Mouse (Mus musculus) midbrain, embryonic 16.5 days (tissue): ENCODE measurements around the gene Cbarp. TPM values are rescaled to one million over a fixed set of nuclear protein-coding genes. Genes with fewer than 3 reads are reported as not detected.

Source experiments
- ATAC-seq: fragments of 200-750 bp; cut with Nextera tagmentation; 2 replicates; pipeline ENCODE4 v1.8.0; 2017; ENCODE audit warnings: moderate TSS enrichment
- H3K27ac ChIP-seq: fragments of 300-500 bp; sonication (generic); 2 replicates; pipeline ENCODE4 v1.5.1; 2014; ENCODE audit warnings: mild to moderate bottlenecking, low read length, mixed read lengths
- H3K27me3 ChIP-seq: fragments of 300-500 bp; sonication (generic); 2 replicates; pipeline ENCODE4 v1.6.1; 2014; ENCODE audit warnings: low read depth, low read length, mixed read lengths; ENCODE audit not compliant: control insufficient read depth, insufficient read depth
- H3K36me3 ChIP-seq: fragments of 300-500 bp; sonication (generic); 2 replicates; pipeline ENCODE4 v1.6.1; 2014; ENCODE audit warnings: mild to moderate bottlenecking, low read length, moderate library complexity, mixed read lengths; ENCODE audit not compliant: control insufficient read depth, insufficient read depth
- H3K4me1 ChIP-seq: fragments of 300-500 bp; sonication (generic); 2 replicates; pipeline ENCODE4 v1.6.1; 2014; ENCODE audit warnings: mild to moderate bottlenecking, low read length, mixed read lengths; ENCODE audit not compliant: control insufficient read depth, insufficient read depth
- H3K4me2 ChIP-seq: fragments of 300-500 bp; sonication (generic); 2 replicates; pipeline ENCODE4 v1.6.1; 2014; ENCODE audit warnings: mild to moderate bottlenecking, low read length, mixed read lengths
- H3K4me3 ChIP-seq: fragments of 300-500 bp; sonication (generic); 2 replicates; pipeline ENCODE4 v1.5.1; 2014; ENCODE audit warnings: low read depth, mild to moderate bottlenecking, low read length, moderate library complexity, mixed read lengths
- H3K9ac ChIP-seq: fragments of 300-500 bp; sonication (generic); 2 replicates; pipeline ENCODE4 v1.6.1; 2014; ENCODE audit warnings: low read depth, low read length, mixed read lengths
- H3K9me3 ChIP-seq: fragments of 300-500 bp; sonication (generic); replicated peaks from 2 replicates; pipeline ENCODE4 v1.6.1; 2014; ENCODE audit warnings: mild to moderate bottlenecking, low read length, mixed read lengths; ENCODE audit not compliant: control insufficient read depth, poor library complexity, severe bottlenecking
- WGBS: fragments of 180-500 bp; shearing (Covaris S2); extraction: QIAGEN DNeasy Blood & Tissue Kit; methylation state at CpG from one replicate; pipeline ENCODE4 v1.1.7; 2014; 5-methylcytosine and 5-hydroxymethylcytosine counted together
- polyA plus RNA-seq: library from polyadenylated mRNA; unstranded; fragments of >200 nt; fragmentation: Nextera tagmentation; extraction: Ambion mirVana; gene quantifications from 2 replicates; pipeline ENCODE4 v1.2.1, GENCODE M21; 2015

The Cbarp gene
- 70.3 and 81.6 TPM in 2 replicates for polyA plus RNA-seq

GRCm38 (mm10) chr10:80140666-80141035 is at the start of gene Cbarp:
TSS of gene Cbarp (minus strand) at chr10:80140835.
- H3K4me2 ChIP-seq = peak within 1 kb of the TSS; percentile 97
- 66% methylated on average over 10 of the region's 10 CpGs for WGBS
- H3K27ac ChIP-seq = peak within 1 kb of the TSS; percentile 96
- no peak for ATAC-seq
- peak within 1 kb of the TSS; percentile 36 for H3K9ac ChIP-seq
- peak within 1 kb of the TSS; percentile 81 for H3K4me3 ChIP-seq
- H3K27me3 ChIP-seq = no peaks in the 10 kb centered on the region
- peaks cover 17% of the 10 kb centered on the region; the same call in 1 of the 2 replicates for H3K36me3 ChIP-seq
- peaks cover 34% of the 10 kb centered on the region for H3K4me1 ChIP-seq
- no peaks in the 10 kb centered on the region for H3K9me3 ChIP-seq

GRCm38 (mm10) chr10:80189999-80190398 is 49.4 kb upstream of the Cbarp start:
- peak overlapping the region; percentile 82 for H3K27ac ChIP-seq
- 5% methylated on average over 21 of the region's 21 CpGs for WGBS
- H3K9ac ChIP-seq = peak overlapping the region; percentile 78
- no peaks in the 10 kb centered on the region for H3K9me3 ChIP-seq
- peak overlapping the region; percentile 66 for H3K4me2 ChIP-seq
- no peaks in the 10 kb centered on the region for H3K27me3 ChIP-seq
- H3K4me1 ChIP-seq = peaks cover 13% of the 10 kb centered on the region
- H3K36me3 ChIP-seq = peaks cover 14% of the 10 kb centered on the region
- ATAC-seq = peak; percentile 2; the same call in 1 of the 2 replicates
- peak overlapping the region; percentile 35 for H3K4me3 ChIP-seq

GRCm38 (mm10) chr10:80188453-80189024 is 47.9 kb upstream of the Cbarp start:
- WGBS = 49% methylated on average over 15 of the region's 15 CpGs
- Histone ChIP-seq H3K9me3 (no peaks in the 10 kb centered on the region), H3K27ac (peak overlapping the region; percentile 70), H3K36me3 (peaks cover 14% of the 10 kb centered on the region), H3K4me3 (no peak overlapping the region), H3K27me3 (no peaks in the 10 kb centered on the region), H3K4me1 (peaks cover 13% of the 10 kb centered on the region), H3K9ac (0 out of 2 replicates have a peak overlapping the region, but pooled peaks have one; percentile 6), H3K4me2 (no peak overlapping the region)
- no peak for ATAC-seq

GRCm38 (mm10) chr10:80187739-80188138 is 47.1 kb upstream of the Cbarp start:
- Histone ChIP-seq H3K4me3 (no peak overlapping the region), H3K27me3 (no peaks in the 10 kb centered on the region), H3K4me2 (no peak overlapping the region), H3K27ac (no peak overlapping the region), H3K9me3 (no peaks in the 10 kb centered on the region), H3K4me1 (peaks cover 13% of the 10 kb centered on the region), H3K9ac (no peak overlapping the region), H3K36me3 (peaks cover 14% of the 10 kb centered on the region)
- WGBS = 71% methylated on average over 10 of the region's 10 CpGs
- no peak for ATAC-seq

GRCm38 (mm10) chr10:80186649-80187048 is 46.0 kb upstream of the Cbarp start:
- H3K4me3 ChIP-seq = no peak overlapping the region
- no peaks in the 10 kb centered on the region for H3K27me3 ChIP-seq
- no peak for ATAC-seq
- peaks cover 15% of the 10 kb centered on the region for H3K4me1 ChIP-seq
- H3K9ac ChIP-seq = no peak overlapping the region
- no peaks in the 10 kb centered on the region for H3K9me3 ChIP-seq
- 39% methylated on average over 27 of the region's 27 CpGs for WGBS
- peaks cover 14% of the 10 kb centered on the region for H3K36me3 ChIP-seq
- H3K4me2 ChIP-seq = no peak overlapping the region
- H3K27ac ChIP-seq = no peak overlapping the region

GRCm38 (mm10) chr10:80182547-80182946 is 41.9 kb upstream of the Cbarp start:
- H3K27ac ChIP-seq = peak overlapping the region; percentile 17
- WGBS = 78% methylated on average over 7 of the region's 7 CpGs
- H3K4me3 ChIP-seq = peak overlapping the region; percentile 87
- peaks cover 4% of the 10 kb centered on the region; the same call in 1 of the 2 replicates for H3K36me3 ChIP-seq
- H3K4me2 ChIP-seq = peak overlapping the region; percentile 86
- H3K27me3 ChIP-seq = no peaks in the 10 kb centered on the region
- no peaks in the 10 kb centered on the region for H3K9me3 ChIP-seq
- H3K4me1 ChIP-seq = peaks cover 18% of the 10 kb centered on the region
- ATAC-seq = no peak
- peak overlapping the region; percentile 94 for H3K9ac ChIP-seq

GRCm38 (mm10) chr10:80180823-80181222 is 40.2 kb upstream of the Cbarp start:
- ATAC-seq = no peak
- Histone ChIP-seq H3K27me3 (no peaks in the 10 kb centered on the region), H3K4me3 (peak overlapping the region; percentile 87), H3K27ac (peak overlapping the region; percentile 65), H3K9ac (peak overlapping the region; percentile 94), H3K36me3 (no peaks in the 10 kb centered on the region), H3K9me3 (no peaks in the 10 kb centered on the region), H3K4me2 (peak overlapping the region; percentile 86), H3K4me1 (peaks cover 18% of the 10 kb centered on the region)
- WGBS = 27% methylated on average over 5 of the region's 5 CpGs

- 30% methylated on average over 6 of the region's 6 CpGs for WGBS
- no peaks in the 10 kb centered on the region for H3K27me3 ChIP-seq
- H3K4me3 ChIP-seq = peak overlapping the region; percentile 87
- H3K9me3 ChIP-seq = no peaks in the 10 kb centered on the region
- no peak for ATAC-seq
- H3K36me3 ChIP-seq = no peaks in the 10 kb centered on the region
- H3K4me1 ChIP-seq = peaks cover 18% of the 10 kb centered on the region
- peak overlapping the region; percentile 86 for H3K4me2 ChIP-seq
- peak overlapping the region; percentile 94 for H3K9ac ChIP-seq
- H3K27ac ChIP-seq = peak overlapping the region; percentile 65; the same call in 1 of the 2 replicates
Measured at GRCm38 (mm10) chr10:80180288-80180687, 39.7 kb upstream of the Cbarp start.
